Mouse (Mus musculus) MEL-GATA-1-ER (cell line): ENCODE data around the gene Crygd.

ENCODE experiments used
- DNase-seq: peaks from one replicate; pipeline ENCODE4 v3.0.0-alpha.2; 2012; ENCODE audit warnings: low read depth; ENCODE audit errors: extremely low read depth

The Crygd gene

GRCm38 (mm10) chr1:65043433-65043832, 19.8 kb downstream of the Crygd start:
- no peak for DNase-seq

GRCm38 (mm10) chr1:65041837-65042236, 21.4 kb downstream of the Crygd start:
- no peak for DNase-seq

GRCm38 (mm10) chr1:65040806-65041205, 22.4 kb downstream of the Crygd start:
- DNase-seq: no peak

GRCm38 (mm10) chr1:65039679-65040078, 23.6 kb downstream of the Crygd start:
- no peak for DNase-seq

GRCm38 (mm10) chr1:65037542-65037941, 25.7 kb downstream of the Crygd start:
- no peak for DNase-seq

- DNase-seq: no peak
These were observed 27.7 kb downstream of the Crygd start for GRCm38 (mm10) chr1:65035513-65035912.

- no peak for DNase-seq
These were observed 30.6 kb downstream of the Crygd start, which contains the start of gene Akr1cl for GRCm38 (mm10) chr1:65032641-65033040. Akr1cl (minus strand) TSS chr1:65032759.

GRCm38 (mm10) chr1:65028206-65028605, 35.0 kb downstream of the Crygd start:
- DNase-seq: no peak

- no peak for DNase-seq
These were observed 50.5 kb downstream of the Crygd start for GRCm38 (mm10) chr1:65012726-65013125.
